Mouse (Mus musculus): Measurements from ENCODE around the gene Tenm4. TPM values are rescaled to one million over a fixed set of nuclear protein-coding genes. Genes with fewer than 3 reads are reported as not detected.

The Tenm4 gene
- polyA plus RNA-seq, 1 experiment from 2014 or later, result 42.7 TPM

DNA sequence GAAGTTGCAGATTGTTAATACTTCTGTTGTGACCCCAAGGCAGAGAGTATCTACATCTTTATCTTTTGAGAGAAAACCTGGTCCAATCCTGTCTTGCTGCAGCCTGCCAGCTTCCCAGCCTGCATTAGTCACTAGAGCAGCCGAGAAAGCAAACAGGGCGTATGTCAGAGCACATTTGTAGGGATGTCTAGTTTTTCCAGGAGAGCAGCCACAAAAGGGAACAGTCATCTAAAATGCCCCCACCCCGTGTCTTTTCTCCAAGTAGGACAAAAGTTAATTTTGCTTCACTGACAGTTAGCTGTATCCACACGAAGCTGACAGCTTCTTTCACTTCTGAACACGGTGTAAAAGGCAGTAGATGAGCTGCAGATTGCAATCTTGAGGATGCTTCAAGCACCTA lies 537.0 kb downstream of the Tenm4 start:
- H3K27me3 ChIP-seq, result no peaks in the 10 kb centered on the region
- no peaks in the 10 kb centered on the region for H3K9me3 ChIP-seq (replicated peaks)
- no peak for ATAC-seq (replicated peaks; ENCODE audit: low FRiP score)
- no peak overlapping the region for H3K4me2 ChIP-seq
- peaks cover 11% of the 10 kb centered on the region for H3K36me3 ChIP-seq
- no peaks in the 10 kb centered on the region for H3K4me1 ChIP-seq
- H3K9ac ChIP-seq, result no peak overlapping the region
- no peak overlapping the region for H3K4me3 ChIP-seq (replicated peaks)
- 80% methylated on average over 5 of the region's 5 CpGs for WGBS
- H3K27ac ChIP-seq, result no peak overlapping the region

DNA sequence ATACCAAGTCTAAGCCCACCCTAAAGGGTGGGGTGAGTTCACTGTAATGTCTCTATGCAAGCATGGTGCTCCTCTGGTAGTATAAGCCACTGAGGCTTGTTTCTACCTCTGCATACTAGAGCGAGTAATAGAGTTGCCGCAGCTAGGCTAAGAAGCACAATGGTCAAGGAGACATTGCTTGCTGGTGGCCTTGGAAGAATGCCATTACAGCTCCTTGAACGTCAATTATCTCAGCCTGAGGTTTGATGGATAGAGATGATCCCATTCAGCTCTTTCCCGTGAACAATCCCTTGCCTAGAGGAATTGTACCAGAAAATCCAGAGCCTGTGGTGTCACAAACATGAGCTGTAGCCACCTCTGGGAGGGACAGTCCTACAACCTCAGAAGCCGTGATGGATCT lies 537.5 kb downstream of the Tenm4 start:
- 87% methylated on average over 5 of the region's 5 CpGs for WGBS
- ATAC-seq (replicated peaks; ENCODE audit: low FRiP score), result no peak
- H3K4me2 ChIP-seq, result no peak overlapping the region

DNA sequence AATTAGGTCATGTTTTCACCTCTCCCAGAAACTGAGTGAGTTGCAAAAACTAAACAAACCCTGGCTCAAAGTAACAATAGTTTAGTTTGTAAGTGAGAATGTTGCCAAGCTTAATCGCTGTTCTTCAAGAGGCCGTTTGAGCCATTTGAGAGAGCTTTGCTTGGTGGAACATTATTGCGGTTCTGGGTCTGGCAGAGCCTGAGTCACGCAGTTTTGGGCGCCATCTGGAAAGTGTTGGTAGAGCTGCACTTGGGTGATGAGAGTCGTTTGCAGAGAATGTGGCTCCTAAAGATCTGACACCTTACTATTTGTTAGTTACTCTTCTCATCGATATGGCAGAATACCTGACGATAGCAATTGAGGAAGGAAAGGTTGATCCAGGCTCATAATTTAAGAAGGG lies 537.9 kb downstream of the Tenm4 start:
- Histone ChIP-seq H3K4me2 (no peak overlapping the region), H3K4me3 (replicated peaks) (no peak overlapping the region), H3K9me3 (replicated peaks) (no peaks in the 10 kb centered on the region), H3K9ac (no peak overlapping the region), H3K36me3 (peaks cover 10% of the 10 kb centered on the region), H3K27me3 (no peaks in the 10 kb centered on the region), H3K4me1 (no peaks in the 10 kb centered on the region), H3K27ac (no peak overlapping the region)
- 87% methylated on average over 8 of the region's 8 CpGs for WGBS
- no peak for ATAC-seq (replicated peaks; ENCODE audit: low FRiP score)

More for the DNA sequence above, 537.5 kb downstream of the Tenm4 start:
- no peak overlapping the region for H3K27ac ChIP-seq
- peaks cover 11% of the 10 kb centered on the region for H3K36me3 ChIP-seq
- no peaks in the 10 kb centered on the region for H3K27me3 ChIP-seq
- H3K4me3 ChIP-seq (replicated peaks), result no peak overlapping the region
- no peak overlapping the region for H3K9ac ChIP-seq
- H3K4me1 ChIP-seq, result no peaks in the 10 kb centered on the region
- H3K9me3 ChIP-seq (replicated peaks), result no peaks in the 10 kb centered on the region

DNA sequence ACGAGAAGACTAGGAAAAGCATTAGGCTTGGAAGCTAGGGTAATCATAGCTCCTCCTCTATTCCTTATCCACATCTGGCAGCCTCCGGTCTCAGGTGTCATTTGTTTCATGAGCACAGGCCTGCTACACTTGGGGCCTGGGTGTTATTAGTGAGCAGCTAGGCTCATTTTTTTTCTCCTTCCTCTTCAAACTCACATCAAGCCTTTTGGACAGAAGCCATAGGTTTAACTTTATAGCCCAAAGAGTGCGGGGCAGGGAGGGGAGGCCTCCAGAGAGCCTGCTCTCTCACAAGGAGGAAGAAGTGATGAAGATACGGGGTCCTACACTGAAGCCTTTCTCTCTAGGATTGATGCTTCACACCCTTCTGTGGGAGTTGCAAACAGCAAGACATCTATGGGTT lies 538.8 kb downstream of the Tenm4 start:
- H3K4me2 ChIP-seq, result no peak overlapping the region
- H3K9me3 ChIP-seq (replicated peaks), result no peaks in the 10 kb centered on the region
- no peaks in the 10 kb centered on the region for H3K4me1 ChIP-seq
- no peak overlapping the region for H3K27ac ChIP-seq
- H3K9ac ChIP-seq, result no peak overlapping the region
- no peak for ATAC-seq (replicated peaks; ENCODE audit: low FRiP score)
- no peaks in the 10 kb centered on the region for H3K27me3 ChIP-seq
- 66% methylated on average over 4 of the region's 4 CpGs for WGBS
- 0 out of 2 replicates have a peak, but pooled peaks cover 3% of the 10 kb centered on the region for H3K36me3 ChIP-seq
- no peak overlapping the region for H3K4me3 ChIP-seq (replicated peaks)

DNA sequence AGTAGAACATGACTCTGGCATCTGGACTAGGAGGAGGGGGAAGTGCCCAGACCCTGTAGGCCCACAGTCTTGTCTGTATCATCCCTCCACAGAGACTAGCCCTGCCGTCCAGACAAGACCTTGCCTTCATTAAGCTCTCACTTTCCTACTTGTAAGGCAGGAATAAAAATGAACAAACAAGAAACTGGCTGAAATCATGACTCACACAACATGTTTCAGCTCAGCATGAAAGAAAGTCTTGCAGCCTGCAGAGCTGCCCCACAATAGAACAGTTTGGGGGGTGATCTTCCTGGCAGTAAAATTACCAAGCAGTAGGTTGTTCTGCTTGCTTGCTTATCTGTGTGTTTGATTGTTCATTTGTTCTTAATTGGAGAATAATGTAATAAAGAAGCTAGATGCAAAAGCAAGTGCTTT lies 539.6 kb downstream of the Tenm4 start:
- no peak overlapping the region for H3K9ac ChIP-seq
- H3K27me3 ChIP-seq, result no peaks in the 10 kb centered on the region
- peaks cover 5% of the 10 kb centered on the region; the same call in 1 of the 2 replicates for H3K36me3 ChIP-seq
- H3K27ac ChIP-seq, result no peak overlapping the region
- H3K9me3 ChIP-seq (replicated peaks), result no peaks in the 10 kb centered on the region
- no peak overlapping the region for H3K4me3 ChIP-seq (replicated peaks)
- no peak overlapping the region for H3K4me2 ChIP-seq
- no peak for ATAC-seq (replicated peaks; ENCODE audit: low FRiP score)
- no peaks in the 10 kb centered on the region for H3K4me1 ChIP-seq
- 71% methylated on average over 1 of the region's 1 CpGs for WGBS

DNA sequence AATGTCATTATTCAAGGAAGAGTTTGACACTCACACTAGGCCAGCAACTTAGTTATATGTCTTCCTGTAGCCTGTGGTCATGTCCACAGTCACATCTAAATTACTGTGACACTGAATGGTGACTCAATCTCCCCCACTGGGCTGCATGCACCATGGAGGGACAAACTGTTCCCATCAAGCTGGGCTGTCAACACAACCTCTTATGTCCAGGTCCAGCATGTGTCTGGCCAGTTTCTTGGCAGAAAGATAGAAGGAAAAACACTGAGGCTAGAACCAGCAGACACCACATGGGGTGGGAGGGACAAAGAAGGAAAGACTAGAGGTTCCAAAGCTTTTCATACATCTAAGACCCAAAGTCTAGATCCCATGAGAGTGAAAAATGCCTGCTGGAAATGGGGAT lies 541.8 kb downstream of the Tenm4 start:
- Histone ChIP-seq H3K4me3 (replicated peaks) (no peak overlapping the region), H3K9me3 (replicated peaks) (no peaks in the 10 kb centered on the region), H3K36me3 (peaks cover 7% of the 10 kb centered on the region; the same call in 1 of the 2 replicates), H3K9ac (no peak overlapping the region), H3K27ac (no peak overlapping the region), H3K27me3 (no peaks in the 10 kb centered on the region), H3K4me2 (no peak overlapping the region), H3K4me1 (no peaks in the 10 kb centered on the region)
- ATAC-seq (replicated peaks; ENCODE audit: low FRiP score), result no peak

DNA sequence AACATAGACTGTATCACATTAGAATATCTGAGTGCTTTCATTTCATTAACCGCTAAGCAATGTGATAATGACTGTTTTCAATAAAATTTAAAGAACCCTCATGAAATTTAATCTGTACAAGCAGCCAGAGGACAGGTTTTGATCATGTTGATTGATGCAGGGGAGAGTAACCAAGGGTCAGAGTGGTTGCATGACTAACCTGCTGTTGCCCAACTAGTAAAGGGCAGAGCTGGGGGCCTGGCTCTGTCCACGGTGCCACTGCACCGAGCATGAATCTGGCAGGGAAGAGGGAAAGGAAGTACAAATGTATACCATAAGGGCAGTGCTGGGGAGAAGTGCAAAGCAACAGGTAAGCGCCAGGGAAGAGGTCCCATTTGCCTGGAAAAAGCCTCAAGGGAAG lies 545.9 kb downstream of the Tenm4 start:
- Histone ChIP-seq H3K9ac (no peak overlapping the region), H3K27ac (no peak overlapping the region), H3K9me3 (replicated peaks) (no peaks in the 10 kb centered on the region), H3K4me3 (replicated peaks) (no peak overlapping the region), H3K4me1 (no peaks in the 10 kb centered on the region), H3K4me2 (no peak overlapping the region), H3K27me3 (no peaks in the 10 kb centered on the region), H3K36me3 (peaks cover 7% of the 10 kb centered on the region; the same call in 1 of the 2 replicates)
- ATAC-seq (replicated peaks; ENCODE audit: low FRiP score), result no peak
- 78% methylated on average over 4 of the region's 4 CpGs for WGBS

DNA sequence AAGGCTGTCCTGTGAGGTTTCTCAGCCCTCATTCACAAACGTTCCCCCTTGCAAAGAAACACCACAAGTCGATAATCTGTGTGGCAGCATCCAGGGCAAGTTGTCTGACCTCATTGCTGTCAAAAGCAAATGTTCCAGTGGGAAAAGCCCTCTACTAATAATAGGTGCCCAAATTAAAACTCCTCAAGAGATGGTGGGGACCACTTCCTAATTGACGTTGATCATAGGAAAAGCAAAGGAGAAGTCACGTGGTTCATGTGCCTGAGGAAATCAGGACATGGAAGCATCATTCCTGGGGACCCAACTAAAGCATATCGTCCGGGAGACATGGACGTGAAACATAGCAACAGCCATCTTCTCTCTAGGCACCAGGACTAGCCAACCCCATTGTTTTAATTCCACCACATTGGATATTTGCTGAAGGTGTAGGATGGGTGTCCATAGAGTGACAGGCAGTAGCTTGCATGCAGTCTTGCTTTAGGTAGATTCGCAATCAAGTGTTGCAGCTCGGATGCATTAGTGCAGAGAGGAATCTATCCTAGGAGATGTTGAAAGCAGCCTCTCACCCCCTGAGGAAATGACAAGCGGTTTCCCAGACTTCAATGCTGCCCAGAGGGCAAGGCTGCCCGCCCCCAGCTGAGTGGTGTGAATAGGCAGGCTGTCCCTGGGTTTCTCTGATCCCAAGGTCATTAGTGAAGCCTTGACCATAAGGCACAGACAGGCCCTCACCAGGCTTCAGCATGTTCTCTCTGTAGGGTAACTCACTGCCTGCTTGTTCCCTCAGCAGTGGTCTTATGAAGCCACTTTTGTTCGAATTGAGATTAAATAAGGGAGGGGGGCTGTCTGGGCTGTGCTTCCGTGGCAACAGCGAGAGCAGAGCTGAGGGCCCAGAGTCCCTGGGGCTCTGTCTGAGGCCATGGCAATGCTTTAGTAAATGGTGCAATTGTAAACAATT lies 547.4 kb downstream of the Tenm4 start:
- Histone ChIP-seq H3K27me3 (no peaks in the 10 kb centered on the region), H3K9ac (no peak overlapping the region), H3K36me3 (peaks cover 7% of the 10 kb centered on the region; the same call in 1 of the 2 replicates), H3K27ac (no peak overlapping the region), H3K4me3 (replicated peaks) (no peak overlapping the region), H3K4me1 (no peaks in the 10 kb centered on the region), H3K9me3 (replicated peaks) (no peaks in the 10 kb centered on the region), H3K4me2 (no peak overlapping the region)
- WGBS, result 58% methylated on average over 14 of the region's 14 CpGs
- no peak for ATAC-seq (replicated peaks; ENCODE audit: low FRiP score)

DNA sequence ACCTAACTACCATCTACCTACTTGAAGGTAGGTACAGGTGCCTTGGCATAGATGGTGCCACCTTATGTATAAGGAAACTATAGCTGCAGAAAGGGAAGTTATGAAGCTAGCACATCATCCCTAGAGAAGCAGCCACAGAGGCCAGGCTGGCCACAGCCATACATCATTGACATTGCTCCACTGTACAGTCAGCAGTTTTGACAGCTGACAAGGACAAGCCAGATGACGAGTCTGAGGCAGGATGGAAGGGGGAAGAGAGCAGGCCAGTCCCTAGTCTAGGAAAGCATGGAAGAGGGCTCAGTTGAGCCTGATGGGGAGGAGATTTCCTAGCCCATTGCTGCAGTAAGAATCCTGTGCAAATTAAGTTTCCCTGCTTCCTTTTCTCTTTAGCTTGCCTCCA lies 548.9 kb downstream of the Tenm4 start:
- Histone ChIP-seq H3K9ac (no peak overlapping the region), H3K36me3 (peaks cover 9% of the 10 kb centered on the region; the same call in 1 of the 2 replicates), H3K4me1 (no peaks in the 10 kb centered on the region), H3K27me3 (no peaks in the 10 kb centered on the region), H3K4me3 (replicated peaks) (no peak overlapping the region), H3K9me3 (replicated peaks) (no peaks in the 10 kb centered on the region), H3K4me2 (no peak overlapping the region), H3K27ac (no peak overlapping the region)
- 67% methylated on average over 1 of the region's 1 CpGs for WGBS
- no peak for ATAC-seq (replicated peaks; ENCODE audit: low FRiP score)

DNA sequence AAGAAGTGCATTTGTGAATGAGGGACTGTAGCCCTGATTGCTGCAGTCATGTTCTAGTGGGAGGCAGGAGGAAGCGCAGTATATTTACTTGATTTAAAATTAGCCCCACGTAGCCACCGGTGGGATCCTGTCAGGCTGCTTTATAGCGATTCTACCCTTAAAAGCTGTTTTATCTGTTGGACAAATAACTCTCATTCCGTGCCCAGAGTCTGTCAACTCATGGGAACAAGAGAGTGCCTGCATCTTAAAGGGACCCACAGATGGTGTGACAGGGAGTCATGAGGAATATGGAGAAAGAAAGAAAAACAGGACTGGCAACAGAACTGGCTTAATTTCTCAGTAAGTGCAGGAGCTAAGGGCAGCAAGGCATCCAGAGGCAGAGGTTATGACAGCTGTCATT lies 549.4 kb downstream of the Tenm4 start:
- Histone ChIP-seq H3K9ac (no peak overlapping the region), H3K36me3 (peaks cover 8% of the 10 kb centered on the region; the same call in 1 of the 2 replicates), H3K4me2 (no peak overlapping the region), H3K9me3 (replicated peaks) (no peaks in the 10 kb centered on the region), H3K27ac (no peak overlapping the region), H3K4me1 (no peaks in the 10 kb centered on the region), H3K4me3 (replicated peaks) (no peak overlapping the region), H3K27me3 (no peaks in the 10 kb centered on the region)
- 58% methylated on average over 5 of the region's 5 CpGs for WGBS
- no peak for ATAC-seq (replicated peaks; ENCODE audit: low FRiP score)

DNA sequence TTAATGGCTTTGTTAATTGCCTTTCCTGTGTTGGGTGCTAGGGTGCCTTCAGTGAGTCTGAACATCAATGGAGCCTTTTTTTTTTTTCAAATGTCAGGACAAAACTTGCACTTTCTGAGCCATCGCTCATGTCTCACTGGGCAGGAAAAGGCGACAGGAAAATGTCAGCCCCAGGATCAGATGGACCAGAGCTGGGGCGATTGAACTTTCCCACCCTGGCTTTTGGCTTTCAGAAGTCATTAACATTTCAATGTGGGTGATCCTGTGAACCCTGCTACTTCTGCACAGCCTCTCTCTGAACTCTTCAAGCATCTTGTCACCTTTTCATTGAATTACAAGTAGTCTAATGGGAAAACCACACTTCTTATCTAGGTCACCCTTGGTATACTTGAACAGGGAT lies 551.8 kb downstream of the Tenm4 start:
- WGBS, result 43% methylated on average over 3 of the region's 3 CpGs
- no peak overlapping the region for H3K27ac ChIP-seq
- H3K36me3 ChIP-seq, result peaks cover 5% of the 10 kb centered on the region; the same call in 1 of the 2 replicates
- no peak overlapping the region for H3K4me3 ChIP-seq (replicated peaks)
- H3K9ac ChIP-seq, result no peak overlapping the region
- H3K9me3 ChIP-seq (replicated peaks), result no peaks in the 10 kb centered on the region; the same call in 1 of the 2 replicates
- no peaks in the 10 kb centered on the region for H3K27me3 ChIP-seq
- H3K4me1 ChIP-seq, result no peaks in the 10 kb centered on the region
- H3K4me2 ChIP-seq, result no peak overlapping the region
- ATAC-seq (replicated peaks; ENCODE audit: low FRiP score), result no peak

DNA sequence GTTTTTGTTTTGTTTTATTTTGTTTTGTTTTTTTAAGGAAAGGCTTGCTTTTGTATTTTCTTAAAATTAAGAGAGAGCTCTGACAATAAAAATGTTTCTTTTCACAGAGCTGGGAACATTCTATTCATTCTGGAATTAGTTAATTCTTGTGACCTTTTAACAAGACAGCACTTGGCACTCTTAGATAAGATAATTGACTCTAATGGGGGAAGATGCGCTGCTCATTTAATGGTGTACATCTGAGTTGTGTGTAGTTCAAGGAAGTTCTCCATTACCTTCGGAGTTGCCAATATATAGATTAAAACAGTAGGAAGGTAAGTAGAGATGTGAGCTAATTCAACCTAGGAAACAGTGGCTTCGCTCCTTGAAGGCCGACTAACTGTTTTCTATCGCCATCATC lies 554.6 kb downstream of the Tenm4 start:
- no peaks in the 10 kb centered on the region for H3K27me3 ChIP-seq
- no peak overlapping the region for H3K4me2 ChIP-seq
- ATAC-seq (replicated peaks; ENCODE audit: low FRiP score), result no peak
- H3K4me3 ChIP-seq (replicated peaks), result no peak overlapping the region
- H3K9ac ChIP-seq, result no peak overlapping the region
- H3K27ac ChIP-seq, result no peak overlapping the region
- peaks cover 9% of the 10 kb centered on the region for H3K36me3 ChIP-seq
- H3K9me3 ChIP-seq (replicated peaks), result no peaks in the 10 kb centered on the region; the same call in 1 of the 2 replicates
- no peaks in the 10 kb centered on the region for H3K4me1 ChIP-seq
- 97% methylated on average over 5 of the region's 5 CpGs for WGBS
